Mouse (Mus musculus) neural tube, embryonic 11.5 days (tissue): ENCODE results near the gene Echdc3. TPM values are rescaled to one million over a fixed set of nuclear protein-coding genes. Genes with fewer than 3 reads are reported as not detected.
A peak's percentile ranks its signal among the peaks of the same experiment; 100 is the strongest.

Experiments used
- ATAC-seq: fragments of 200-750 bp; cut with Nextera tagmentation; 2 replicates; pipeline ENCODE4 v1.8.0; 2017; ENCODE audit warnings: moderate number of reproducible peaks, mild to moderate bottlenecking, moderate TSS enrichment, moderate library complexity; ENCODE audit not compliant: insufficient read depth, low FRiP score, low TSS enrichment
- DNase-seq: peaks from one replicate; pipeline ENCODE4 v3.0.0-alpha.2; 2015; ENCODE audit warnings: low spot score
- H3K27ac ChIP-seq: fragments of 300-500 bp; sonication (generic); 2 replicates; pipeline ENCODE4 v1.5.1; 2014; ENCODE audit warnings: low read depth, mild to moderate bottlenecking, low read length
- H3K27me3 ChIP-seq: fragments of 300-500 bp; sonication (generic); 2 replicates; pipeline ENCODE4 v1.6.1; 2014; ENCODE audit warnings: mild to moderate bottlenecking, low read length, mixed read lengths; ENCODE audit not compliant: control insufficient read depth, insufficient read depth
- H3K36me3 ChIP-seq: fragments of 300-500 bp; sonication (generic); 2 replicates; pipeline ENCODE4 v1.6.1; 2014; ENCODE audit warnings: mild to moderate bottlenecking, low read length, moderate library complexity, mixed read lengths; ENCODE audit not compliant: control insufficient read depth, insufficient read depth
- H3K4me1 ChIP-seq: fragments of 300-500 bp; sonication (generic); 2 replicates; pipeline ENCODE4 v1.6.1; 2014; ENCODE audit warnings: low read length, mixed read lengths; ENCODE audit not compliant: control insufficient read depth, insufficient read depth
- H3K4me2 ChIP-seq: fragments of 300-500 bp; sonication (generic); 2 replicates; pipeline ENCODE4 v1.6.1; 2014; ENCODE audit warnings: low read depth, mild to moderate bottlenecking, moderate library complexity
- H3K4me3 ChIP-seq: fragments of 300-500 bp; sonication (generic); 2 replicates; pipeline ENCODE4 v1.5.1; 2014; ENCODE audit warnings: low read depth, low read length
- H3K9ac ChIP-seq: fragments of 300-500 bp; sonication (generic); 2 replicates; pipeline ENCODE4 v1.6.1; 2014; ENCODE audit warnings: mild to moderate bottlenecking, low read length
- H3K9me3 ChIP-seq: fragments of 300-500 bp; sonication (generic); 2 replicates; pipeline ENCODE4 v1.6.1; 2016; ENCODE audit warnings: low read length; ENCODE audit not compliant: control insufficient read depth
- WGBS: fragments of 180-500 bp; shearing (Covaris S2); extraction: QIAGEN DNeasy Blood & Tissue Kit; methylation state at CpG from one replicate; pipeline ENCODE4 v1.1.7; 2014; 5-methylcytosine and 5-hydroxymethylcytosine counted together
- polyA plus RNA-seq: library from polyadenylated mRNA; unstranded; fragments of >200 nt; fragmentation: Nextera tagmentation; extraction: Ambion mirVana; gene quantifications from 2 replicates; pipeline ENCODE4 v1.2.1, GENCODE M21; 2014

Echdc3 gene
- polyA plus RNA-seq, 1 experiment from 2014 or later: 1.4 TPM

- H3K27ac ChIP-seq: no peak overlapping the region
- no peak overlapping the region for H3K4me2 ChIP-seq
- WGBS: 33% methylated on average over 5 of the region's 5 CpGs
- H3K9ac ChIP-seq: no peak overlapping the region
- no peak overlapping the region for H3K4me3 ChIP-seq
- ATAC-seq: peak; percentile 50; the same call in 1 of the 2 replicates
- peak; percentile 75 for DNase-seq
- H3K9me3 ChIP-seq: no peaks in the 10 kb centered on the region
- no peaks in the 10 kb centered on the region for H3K27me3 ChIP-seq
- H3K4me1 ChIP-seq: no peaks in the 10 kb centered on the region
- H3K36me3 ChIP-seq: no peaks in the 10 kb centered on the region
These were observed 44.8 kb downstream of the Echdc3 start for GRCm38 (mm10) chr2:6167843-6168558.

GRCm38 (mm10) chr2:6165771-6166170, 47.1 kb downstream of the Echdc3 start:
- no peaks in the 10 kb centered on the region for H3K4me1 ChIP-seq
- WGBS: 86% methylated on average over 6 of the region's 6 CpGs
- H3K4me3 ChIP-seq: no peak overlapping the region
- no peaks in the 10 kb centered on the region for H3K27me3 ChIP-seq
- no peaks in the 10 kb centered on the region for H3K9me3 ChIP-seq
- ATAC-seq: no peak
- H3K9ac ChIP-seq: no peak overlapping the region
- no peak overlapping the region for H3K4me2 ChIP-seq
- no peak for DNase-seq
- no peaks in the 10 kb centered on the region for H3K36me3 ChIP-seq
- no peak overlapping the region for H3K27ac ChIP-seq

DNA sequence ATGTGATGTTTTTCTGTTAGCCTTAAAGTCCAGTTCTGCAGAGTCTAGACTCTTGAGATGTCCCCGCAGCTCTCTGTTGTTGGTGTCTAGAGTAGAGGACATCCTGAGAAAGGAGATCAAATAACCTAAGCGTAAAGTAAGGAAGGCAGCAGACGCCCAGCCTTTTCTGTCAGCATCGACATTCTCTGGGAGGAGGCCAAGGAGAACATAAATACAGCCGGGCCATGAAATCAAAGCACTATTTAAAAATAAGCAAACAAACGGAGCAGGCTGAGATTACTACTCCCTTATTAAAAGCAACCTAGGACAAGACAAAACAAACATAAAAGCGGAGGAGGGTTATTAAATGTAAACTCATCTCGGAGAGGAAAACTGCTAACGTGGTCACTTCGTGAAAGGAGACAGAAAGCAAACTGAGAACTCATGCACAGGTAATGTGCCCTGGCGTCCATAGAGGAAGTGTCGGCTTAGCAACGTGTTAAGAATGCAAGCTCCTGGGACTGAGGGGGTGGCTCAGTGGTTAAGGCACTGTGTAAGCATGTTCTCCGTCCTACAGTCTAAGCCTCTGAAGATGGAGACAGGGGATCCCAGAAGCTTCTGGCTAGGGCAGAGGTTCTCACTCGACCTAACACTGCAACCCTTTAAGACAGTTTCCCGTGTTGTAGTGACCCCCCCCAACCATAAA, 48.1 kb downstream of the Echdc3 start:
- H3K36me3 ChIP-seq: no peaks in the 10 kb centered on the region
- WGBS: 75% methylated on average over 16 of the region's 16 CpGs
- H3K27me3 ChIP-seq: no peaks in the 10 kb centered on the region
- H3K9me3 ChIP-seq: no peaks in the 10 kb centered on the region
- no peak overlapping the region for H3K4me3 ChIP-seq
- H3K9ac ChIP-seq: no peak overlapping the region
- ATAC-seq (no peak), DNase-seq (no peak)
- H3K4me1 ChIP-seq: no peaks in the 10 kb centered on the region
- no peak overlapping the region for H3K27ac ChIP-seq
- no peak overlapping the region for H3K4me2 ChIP-seq

DNA sequence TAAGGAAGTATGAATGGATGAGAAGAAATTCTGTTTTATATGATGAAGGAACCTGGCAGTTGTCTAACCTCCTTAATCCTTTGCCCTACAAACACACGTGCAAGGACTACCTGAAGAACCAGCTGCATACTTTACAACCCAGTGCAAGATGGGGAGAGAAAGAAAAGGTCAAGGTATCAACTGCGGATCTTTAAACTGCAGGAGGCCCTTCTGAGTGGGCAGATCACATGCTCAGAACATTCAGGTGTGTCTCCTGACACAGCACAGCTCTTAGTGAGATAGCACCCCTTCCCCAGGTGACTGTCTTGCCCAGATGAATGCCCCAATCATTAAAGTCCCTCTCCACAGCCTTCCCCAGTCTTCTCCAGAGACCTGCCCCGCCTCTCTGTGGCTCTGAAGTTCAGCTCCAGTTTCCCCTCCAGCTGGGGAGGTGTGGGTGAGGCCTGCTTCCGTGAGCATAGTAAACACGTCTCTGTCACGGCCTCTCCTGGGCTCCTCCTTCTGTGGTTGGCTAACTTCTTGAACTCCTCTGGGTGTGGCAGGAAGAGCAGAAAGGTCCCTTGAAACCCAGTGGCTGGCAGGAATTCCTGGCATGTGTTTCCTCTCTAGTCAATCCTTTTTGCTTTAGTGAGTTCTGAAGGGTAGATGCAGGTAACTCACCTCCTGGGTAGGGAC, 50.3 kb downstream of the Echdc3 start:
- DNase-seq (no peak), ATAC-seq (no peak)
- no peaks in the 10 kb centered on the region for H3K9me3 ChIP-seq
- H3K36me3 ChIP-seq: no peaks in the 10 kb centered on the region
- 67% methylated on average over 6 of the region's 6 CpGs for WGBS
- no peaks in the 10 kb centered on the region for H3K4me1 ChIP-seq
- no peaks in the 10 kb centered on the region for H3K27me3 ChIP-seq
- no peak overlapping the region for H3K4me2 ChIP-seq
- H3K27ac ChIP-seq: no peak overlapping the region
- no peak overlapping the region for H3K9ac ChIP-seq
- no peak overlapping the region for H3K4me3 ChIP-seq

DNA sequence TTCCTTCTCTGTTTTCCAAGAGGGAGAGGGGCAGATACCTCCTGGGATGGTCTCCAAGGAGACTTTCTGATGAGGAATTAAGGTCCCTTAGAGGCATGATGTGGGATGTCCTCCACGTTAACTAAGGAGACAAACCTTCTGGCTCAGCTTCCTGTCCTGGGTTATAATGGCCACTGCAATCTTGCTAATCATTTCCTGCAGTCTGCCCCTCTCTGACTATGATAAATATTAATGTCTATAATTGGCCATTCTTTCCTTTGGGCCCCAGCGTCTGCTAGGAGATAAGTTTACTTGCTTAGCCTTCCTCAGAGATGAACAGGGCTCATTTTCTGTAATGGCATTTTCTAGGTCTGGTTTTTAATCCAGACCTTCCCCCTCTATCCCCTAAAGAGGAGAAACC, 53.1 kb downstream of the Echdc3 start:
- Histone ChIP-seq H3K27me3 (no peaks in the 10 kb centered on the region), H3K4me3 (no peak overlapping the region), H3K36me3 (no peaks in the 10 kb centered on the region), H3K9me3 (no peaks in the 10 kb centered on the region), H3K27ac (no peak overlapping the region), H3K9ac (no peak overlapping the region), H3K4me2 (no peak overlapping the region), H3K4me1 (no peaks in the 10 kb centered on the region)
- ATAC-seq: no peak
- 45% methylated on average over 2 of the region's 2 CpGs for WGBS
- no peak for DNase-seq

GRCm38 (mm10) chr2:6159219-6159618, 53.6 kb downstream of the Echdc3 start:
- Histone ChIP-seq H3K27ac (no peak overlapping the region), H3K4me1 (no peaks in the 10 kb centered on the region), H3K9me3 (no peaks in the 10 kb centered on the region), H3K4me2 (no peak overlapping the region), H3K36me3 (no peaks in the 10 kb centered on the region), H3K27me3 (no peaks in the 10 kb centered on the region), H3K9ac (no peak overlapping the region), H3K4me3 (no peak overlapping the region)
- ATAC-seq (no peak), DNase-seq (no peak)
- WGBS: 83% methylated on average over 9 of the region's 9 CpGs

DNA sequence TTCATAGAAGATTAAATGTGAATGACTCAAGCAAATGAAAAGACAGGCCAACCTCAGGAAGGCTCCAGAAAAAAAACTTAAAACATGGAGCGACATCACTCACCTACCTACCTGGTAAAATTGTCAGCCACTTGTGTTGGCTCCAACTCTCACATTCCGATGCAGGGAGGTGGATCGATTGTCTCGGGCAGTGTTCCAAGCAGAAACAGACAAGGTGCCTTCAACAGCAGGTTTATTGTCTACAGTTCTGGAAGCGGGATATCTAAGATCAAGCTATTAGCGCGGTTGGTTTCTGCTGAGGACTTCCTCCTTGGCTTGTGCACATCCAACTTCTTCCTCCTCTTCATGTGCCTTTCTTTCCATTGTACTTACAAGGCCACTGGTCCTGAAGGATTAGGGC, 55.2 kb downstream of the Echdc3 start:
- Histone ChIP-seq H3K4me3 (no peak overlapping the region), H3K36me3 (no peaks in the 10 kb centered on the region), H3K9ac (no peak overlapping the region), H3K27ac (no peak overlapping the region), H3K4me1 (no peaks in the 10 kb centered on the region), H3K27me3 (no peaks in the 10 kb centered on the region), H3K9me3 (no peaks in the 10 kb centered on the region), H3K4me2 (no peak overlapping the region)
- WGBS: 97% methylated on average over 7 of the region's 7 CpGs
- DNase-seq: no peak
- no peak for ATAC-seq

DNA sequence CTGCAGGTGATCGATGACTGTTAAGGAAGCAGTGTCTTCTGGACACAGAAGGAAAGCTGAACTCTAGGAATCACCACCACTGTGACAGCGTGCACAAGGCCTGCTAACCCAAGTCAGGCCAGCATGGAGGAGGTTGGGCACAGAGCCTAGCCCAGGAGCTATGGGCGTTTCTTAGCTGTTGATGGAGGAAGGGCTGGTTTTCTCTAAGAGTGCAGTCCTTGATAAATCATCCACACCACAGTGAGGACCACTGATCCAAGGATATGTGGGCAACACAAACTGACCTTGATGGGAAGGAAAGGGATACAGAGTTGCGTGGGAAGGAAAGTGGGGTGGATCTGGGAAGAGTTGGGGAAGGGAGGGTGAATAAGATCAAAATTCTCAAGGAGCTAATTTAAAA, 55.6 kb downstream of the Echdc3 start:
- Histone ChIP-seq H3K36me3 (no peaks in the 10 kb centered on the region), H3K9ac (no peak overlapping the region), H3K27me3 (no peaks in the 10 kb centered on the region), H3K4me3 (no peak overlapping the region), H3K4me1 (no peaks in the 10 kb centered on the region), H3K9me3 (no peaks in the 10 kb centered on the region), H3K27ac (no peak overlapping the region), H3K4me2 (no peak overlapping the region)
- WGBS: 88% methylated on average over 4 of the region's 4 CpGs
- no peak for ATAC-seq
- DNase-seq: no peak
